Mouse (Mus musculus) heart, embryonic 15.5 days (tissue): ENCODE results near the gene Nip7. TPM values are rescaled to one million over a fixed set of nuclear protein-coding genes. Genes with fewer than 3 reads are reported as not detected.
A peak's percentile ranks its signal among the peaks of the same experiment; 100 is the strongest.
"Not testable (repeated sequence)": the region's sequence is repeated elsewhere in the genome, so short reads cannot be mapped to it uniquely, and the experiment has no call there.

Experiments used
- ATAC-seq: fragments of 200-750 bp; cut with Nextera tagmentation; replicated peaks from 2 replicates; pipeline ENCODE4 v1.8.0; 2017; ENCODE audit warnings: low read depth, moderate TSS enrichment; ENCODE audit not compliant: insufficient number of reproducible peaks, insufficient read depth, low FRiP score
- H3K27ac ChIP-seq: fragments of 300-500 bp; sonication (generic); 2 replicates; pipeline ENCODE4 v1.5.1; 2015; ENCODE audit warnings: mild to moderate bottlenecking, inconsistent platforms
- H3K27me3 ChIP-seq: fragments of 300-500 bp; sonication (generic); 2 replicates; pipeline ENCODE4 v1.6.1; 2015; ENCODE audit warnings: inconsistent platforms
- H3K36me3 ChIP-seq: fragments of 300-500 bp; sonication (generic); 2 replicates; pipeline ENCODE4 v1.6.1; 2015; ENCODE audit warnings: mild to moderate bottlenecking, inconsistent platforms
- H3K4me1 ChIP-seq: fragments of 300-500 bp; sonication (generic); replicated peaks from 2 replicates; pipeline ENCODE4 v1.6.1; 2015; ENCODE audit warnings: inconsistent platforms
- H3K4me2 ChIP-seq: fragments of 300-500 bp; sonication (generic); 2 replicates; pipeline ENCODE4 v1.6.1; 2015; ENCODE audit warnings: inconsistent platforms, mild to moderate bottlenecking, moderate library complexity
- H3K4me3 ChIP-seq: fragments of 300-500 bp; sonication (generic); 2 replicates; pipeline ENCODE4 v1.5.1; 2015; ENCODE audit warnings: mild to moderate bottlenecking, inconsistent platforms
- H3K9ac ChIP-seq: fragments of 300-500 bp; sonication (generic); 2 replicates; pipeline ENCODE4 v1.6.1; 2015; ENCODE audit warnings: mild to moderate bottlenecking, inconsistent platforms
- H3K9me3 ChIP-seq: fragments of 300-500 bp; sonication (generic); replicated peaks from 2 replicates; pipeline ENCODE4 v1.6.1; 2016; ENCODE audit warnings: inconsistent platforms
- WGBS: fragments of 180-500 bp; shearing (Covaris S2); methylation state at CpG from one replicate; pipeline ENCODE4 v1.1.7; 2015; ENCODE audit warnings: mixed read lengths; 5-methylcytosine and 5-hydroxymethylcytosine counted together
- polyA plus RNA-seq: library from polyadenylated mRNA; unstranded; fragments of >200 nt; fragmentation: Nextera tagmentation; extraction: Ambion mirVana; gene quantifications from 2 replicates; pipeline ENCODE4 v1.2.1, GENCODE M21; 2015

Nip7 gene
- polyA plus RNA-seq, 1 experiment from 2014 or later = 46.8 TPM

DNA sequence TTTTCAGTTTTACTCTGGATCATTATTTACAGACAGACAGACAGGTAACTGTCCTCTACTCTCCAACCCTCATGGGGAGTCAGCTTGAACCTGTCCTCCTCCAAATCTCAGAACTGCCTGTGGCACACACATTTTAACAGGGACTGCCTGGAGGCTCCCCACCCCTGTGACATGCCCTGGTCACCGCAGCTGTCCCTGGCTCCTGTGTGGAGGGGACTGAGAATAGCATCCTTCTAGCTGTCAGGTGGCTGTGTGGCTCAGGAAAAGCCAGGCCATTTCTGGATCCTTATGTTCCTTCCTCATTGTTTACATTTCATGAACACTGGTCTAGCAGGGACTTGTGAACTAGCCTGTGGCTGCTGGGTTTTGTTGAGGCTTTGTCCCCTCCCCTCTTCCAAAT, 17.5 kb downstream of the Nip7 start:
- no peak for ATAC-seq
- Histone ChIP-seq H3K9me3 (no peaks in the 10 kb centered on the region), H3K4me2 (no peak overlapping the region), H3K4me3 (no peak overlapping the region), H3K27me3 (no peaks in the 10 kb centered on the region), H3K27ac (no peak overlapping the region), H3K36me3 (peaks cover 68% of the 10 kb centered on the region), H3K4me1 (no peaks in the 10 kb centered on the region), H3K9ac (no peak overlapping the region)
- 66% methylated on average over 1 of the region's 1 CpGs for WGBS

DNA sequence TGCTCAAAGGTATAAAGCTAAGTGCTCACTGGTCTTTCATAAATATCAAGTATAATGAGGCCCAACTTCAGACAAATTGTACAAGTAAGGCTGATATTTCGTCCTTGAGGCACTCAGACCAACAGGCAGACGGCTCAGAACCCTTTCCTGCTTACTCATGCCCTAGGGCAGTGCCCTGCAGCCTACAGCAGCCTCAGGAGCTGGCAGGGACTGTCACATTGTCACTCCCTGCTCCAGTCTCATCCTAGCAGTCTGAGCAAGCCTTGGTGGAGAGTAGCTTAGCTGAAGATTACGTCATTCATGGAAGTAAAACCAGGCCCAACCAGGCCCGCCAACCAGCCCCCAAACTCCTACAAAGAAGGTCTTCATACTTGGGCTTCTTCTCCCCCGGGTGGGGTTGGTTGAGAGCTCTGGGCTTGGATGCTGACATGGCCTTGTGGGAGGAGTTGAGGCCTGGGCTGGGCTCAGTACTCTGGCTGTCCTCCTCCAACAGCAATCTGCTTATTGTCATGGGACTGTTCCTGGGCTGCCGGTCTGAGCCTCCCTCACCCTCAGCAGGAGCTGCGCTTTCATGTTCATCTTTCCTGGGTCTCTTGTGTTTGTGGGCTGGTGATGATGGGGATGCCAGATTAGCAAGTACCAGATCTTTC, 19.7 kb downstream of the Nip7 start:
- H3K27ac ChIP-seq = no peak overlapping the region
- H3K4me2 ChIP-seq = no peak overlapping the region
- no peak for ATAC-seq
- 82% methylated on average over 7 of the region's 7 CpGs for WGBS
- H3K4me3 ChIP-seq = no peak overlapping the region
- no peaks in the 10 kb centered on the region for H3K9me3 ChIP-seq
- H3K9ac ChIP-seq = no peak overlapping the region
- no peaks in the 10 kb centered on the region for H3K4me1 ChIP-seq
- H3K36me3 ChIP-seq = peaks cover 61% of the 10 kb centered on the region
- H3K27me3 ChIP-seq = no peaks in the 10 kb centered on the region

DNA sequence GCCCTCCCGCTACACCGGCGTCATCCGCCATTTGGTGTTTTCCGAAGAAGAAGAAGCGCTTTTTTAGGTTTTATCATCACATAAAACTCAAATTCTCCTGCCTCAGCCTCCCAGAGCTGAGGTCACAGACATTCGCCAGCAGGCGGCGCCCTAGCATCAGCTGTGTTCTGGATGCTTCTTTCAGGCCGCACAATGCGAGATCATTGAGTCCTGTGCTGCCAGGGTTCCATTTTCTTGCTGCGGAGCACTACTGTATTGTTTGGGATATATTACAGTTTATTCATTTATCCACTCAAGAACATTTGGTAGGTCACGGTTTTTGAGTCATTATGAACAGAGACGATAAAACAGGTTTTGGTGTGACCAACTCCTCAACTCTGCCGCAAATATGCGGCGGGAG, 28.7 kb downstream of the Nip7 start:
- Histone ChIP-seq H3K36me3 (peaks cover 62% of the 10 kb centered on the region), H3K27ac (no peak overlapping the region), H3K9ac (no peak overlapping the region), H3K9me3 (no peaks in the 10 kb centered on the region), H3K4me2 (no peak overlapping the region), H3K27me3 (no peaks in the 10 kb centered on the region), H3K4me3 (no peak overlapping the region), H3K4me1 (no peaks in the 10 kb centered on the region)
- ATAC-seq = no peak
- 97% methylated on average over 17 of the region's 17 CpGs for WGBS

DNA sequence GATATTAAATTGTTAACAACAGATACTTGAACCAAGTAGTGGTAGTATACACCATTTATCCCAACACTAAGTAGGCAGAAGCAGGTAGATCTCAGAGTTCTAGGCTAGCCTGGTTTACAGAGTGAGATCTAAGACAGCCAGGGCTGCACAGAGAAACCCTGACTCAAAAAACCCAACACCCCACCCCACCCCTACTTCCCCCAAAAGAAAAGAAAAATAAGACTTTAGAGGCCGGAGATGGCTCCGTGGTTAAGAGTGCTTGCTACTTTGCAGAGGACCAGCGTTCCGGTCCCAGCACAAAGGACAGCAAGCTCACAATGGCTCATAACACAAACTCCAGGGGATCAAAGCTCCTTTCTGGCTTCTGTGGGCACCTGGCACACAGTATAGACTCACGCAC, 29.3 kb downstream of the Nip7 start:
- no peaks in the 10 kb centered on the region for H3K27me3 ChIP-seq
- no peaks in the 10 kb centered on the region for H3K4me1 ChIP-seq
- H3K4me3 ChIP-seq = no peak overlapping the region
- H3K9me3 ChIP-seq = no peaks in the 10 kb centered on the region
- no peak for ATAC-seq
- H3K36me3 ChIP-seq = peaks cover 59% of the 10 kb centered on the region
- no peak overlapping the region for H3K27ac ChIP-seq
- no peak overlapping the region for H3K4me2 ChIP-seq
- WGBS = over 99% methylated on average over 5 of the region's 5 CpGs
- no peak overlapping the region for H3K9ac ChIP-seq

DNA sequence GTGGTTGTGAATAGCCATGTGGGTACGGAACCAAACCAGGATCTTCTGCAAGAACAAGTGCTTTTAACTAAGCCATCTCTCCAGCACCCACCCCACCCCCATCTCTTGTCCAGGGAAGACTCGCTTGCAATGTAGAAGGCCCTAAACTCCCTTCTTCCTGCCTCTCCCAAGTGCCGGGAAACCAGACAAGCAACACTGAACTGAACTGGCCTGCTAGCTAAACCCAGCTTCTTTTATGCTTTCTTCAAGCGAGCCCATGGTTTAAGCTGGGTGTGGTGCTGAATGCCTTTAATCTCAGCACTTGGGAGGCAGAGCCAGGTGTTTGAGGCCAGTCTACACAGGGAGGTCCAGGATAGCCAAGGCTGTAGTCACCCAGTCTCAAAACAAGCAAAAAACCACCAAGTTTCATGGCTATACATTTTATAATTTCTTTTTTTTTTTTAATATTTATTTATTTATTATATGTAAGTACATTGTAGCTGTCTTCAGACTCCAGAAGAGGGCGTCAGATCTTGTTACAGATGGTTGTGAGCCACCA, 31.9 kb downstream of the Nip7 start:
- Histone ChIP-seq H3K9ac (no peak overlapping the region), H3K27ac (no peak overlapping the region), H3K4me2 (no peak overlapping the region), H3K4me1 (0 out of 2 replicates have a peak, but pooled peaks cover 3% of the 10 kb centered on the region), H3K4me3 (no peak overlapping the region), H3K27me3 (no peaks in the 10 kb centered on the region), H3K9me3 (no peaks in the 10 kb centered on the region), H3K36me3 (peaks cover 50% of the 10 kb centered on the region)
- no peak for ATAC-seq
- WGBS = 94% methylated on average over 5 of the region's 5 CpGs

DNA sequence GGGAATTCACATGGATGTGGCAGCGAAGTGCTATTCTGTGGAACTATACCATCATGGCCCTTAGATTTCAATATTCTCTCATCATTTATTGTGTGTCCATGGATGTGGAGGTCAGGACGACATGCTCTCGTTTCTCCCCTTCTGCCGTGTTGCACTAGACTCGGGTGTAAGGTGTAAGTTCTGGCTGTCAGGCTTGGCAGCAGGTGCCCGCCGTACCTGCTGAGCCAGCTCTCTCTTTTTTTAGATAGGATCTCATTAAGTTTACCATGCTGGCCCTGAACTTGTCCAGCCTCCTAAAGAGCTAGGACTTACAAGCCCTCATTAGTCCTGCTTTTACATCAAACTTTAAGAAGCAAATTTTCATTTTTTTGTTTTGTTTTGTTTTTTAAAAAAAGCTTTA, 33.9 kb downstream of the Nip7 start:
- H3K27me3 ChIP-seq = no peaks in the 10 kb centered on the region
- ATAC-seq = no peak
- peaks cover 44% of the 10 kb centered on the region for H3K36me3 ChIP-seq
- no peak overlapping the region for H3K4me2 ChIP-seq
- H3K4me1 ChIP-seq = peaks cover 18% of the 10 kb centered on the region
- 98% methylated on average over 7 of the region's 7 CpGs for WGBS
- no peak overlapping the region for H3K4me3 ChIP-seq
- H3K27ac ChIP-seq = no peak overlapping the region
- H3K9ac ChIP-seq = no peak overlapping the region
- H3K9me3 ChIP-seq = no peaks in the 10 kb centered on the region

DNA sequence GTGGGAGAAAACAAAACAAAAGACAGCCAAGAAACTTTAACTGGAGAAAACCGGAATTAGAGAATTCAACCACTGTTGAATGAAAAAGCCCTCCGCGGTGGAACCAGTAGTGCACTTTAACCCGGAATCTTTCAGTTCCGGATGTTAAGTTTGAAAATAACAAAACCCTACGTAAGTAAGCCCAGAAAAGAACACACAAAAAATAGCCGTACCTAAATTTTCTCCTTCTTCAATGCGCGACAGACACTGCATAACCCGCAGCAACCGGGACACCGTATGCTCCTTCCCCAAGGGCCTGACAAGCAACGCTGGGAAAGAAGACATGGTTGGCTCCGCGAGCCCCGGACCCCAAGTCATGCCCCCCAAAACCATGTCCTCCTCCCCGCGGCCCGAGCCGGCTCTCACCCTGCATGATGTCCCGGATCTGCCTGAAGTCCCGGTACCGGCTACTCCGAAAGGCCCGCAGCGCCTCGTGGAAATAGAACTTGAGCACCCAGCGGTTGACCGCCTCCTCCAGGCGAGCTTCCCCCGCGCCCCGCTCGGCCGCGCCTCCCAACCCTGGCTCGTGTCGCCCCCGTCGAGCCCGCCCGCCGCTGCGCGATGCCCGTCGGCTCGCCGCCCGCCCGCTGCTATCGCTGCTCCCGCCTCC, 39.2 kb downstream of the Nip7 start:
- 1% methylated on average over 51 of the region's 53 CpGs for WGBS
- H3K4me1 ChIP-seq = peaks cover 22% of the 10 kb centered on the region
- no peaks in the 10 kb centered on the region for H3K9me3 ChIP-seq
- H3K9ac ChIP-seq = peak overlapping the region; percentile 90
- peak overlapping the region; percentile 70 for H3K4me2 ChIP-seq
- H3K27ac ChIP-seq = peak overlapping the region; percentile 91
- no peaks in the 10 kb centered on the region for H3K27me3 ChIP-seq
- H3K36me3 ChIP-seq = peaks cover 15% of the 10 kb centered on the region
- ATAC-seq = peak; percentile 80
- H3K4me3 ChIP-seq = peak overlapping the region; percentile 95

DNA sequence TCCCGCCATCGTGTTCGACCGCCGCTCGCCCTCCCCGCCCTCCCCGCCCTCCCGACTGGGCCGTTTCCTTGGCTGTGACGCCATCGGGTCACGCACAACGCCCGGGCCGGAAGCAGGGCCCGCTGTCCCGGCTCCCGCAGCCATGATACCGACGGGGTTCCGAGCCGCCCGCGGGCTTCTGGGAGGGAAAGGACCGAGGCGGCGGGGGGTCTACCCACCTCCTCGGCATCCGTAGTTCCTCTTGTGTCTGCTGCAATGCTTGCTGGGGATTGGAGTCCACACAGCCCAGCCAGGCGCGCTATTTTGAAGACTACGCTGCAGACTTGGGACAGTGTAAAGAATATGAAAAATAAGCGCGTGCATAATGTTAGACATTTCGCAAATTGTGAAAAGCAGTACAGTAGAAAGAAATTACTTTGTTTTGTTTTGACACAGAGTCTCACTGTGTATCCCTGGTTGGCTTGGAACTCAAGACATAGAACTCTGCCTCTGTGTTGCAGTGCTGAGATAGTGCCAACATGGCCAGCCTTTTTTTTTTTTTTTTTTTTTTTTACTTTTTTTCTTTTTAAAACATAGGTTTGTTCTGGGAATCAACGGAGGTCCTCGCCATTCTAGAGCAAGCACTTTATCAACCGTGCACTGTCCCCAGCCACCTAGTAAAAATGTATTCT, 39.8 kb downstream of the Nip7 start, which contains the start of gene Terf2:
Gene Terf2, minus strand, starts transcription at position 182 of the 671 bp plus-strand sequence.
- Histone ChIP-seq H3K4me3 (peak within 1 kb of the TSS; percentile 95), H3K27me3 (no peaks in the 10 kb centered on the region), H3K4me1 (peaks cover 22% of the 10 kb centered on the region), H3K27ac (peak within 1 kb of the TSS; percentile 91), H3K9ac (peak within 1 kb of the TSS; percentile 90), H3K4me2 (peak within 1 kb of the TSS; percentile 70), H3K9me3 (no peaks in the 10 kb centered on the region), H3K36me3 (peaks cover 14% of the 10 kb centered on the region)
- peak; percentile 93 for ATAC-seq
- 4% methylated on average over 31 of the region's 39 CpGs for whole genome bisulfite sequencing

DNA sequence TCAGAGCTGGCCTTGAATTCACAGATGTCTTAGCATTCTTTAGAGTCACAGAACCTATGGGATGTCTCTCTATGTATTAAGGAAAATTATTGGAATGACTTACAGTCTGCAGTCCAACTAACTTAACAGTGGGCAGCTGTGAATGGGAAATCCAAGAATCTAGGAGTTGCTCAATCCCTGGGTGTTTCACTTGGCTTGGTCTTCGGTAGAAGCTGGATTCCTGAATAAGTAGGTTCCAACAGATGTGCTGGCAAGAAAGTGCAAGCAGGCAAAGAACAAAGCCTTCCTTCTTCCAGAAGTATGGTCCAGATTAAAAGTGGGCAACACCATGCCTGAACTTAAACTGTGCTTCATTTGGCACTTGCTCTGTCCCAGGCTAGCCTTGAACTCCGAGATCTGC, 44.0 kb downstream of the Nip7 start:
- H3K9ac ChIP-seq = no peak overlapping the region
- WGBS = 80% methylated on average over 2 of the region's 2 CpGs
- ATAC-seq = no peak
- no peaks in the 10 kb centered on the region for H3K27me3 ChIP-seq
- H3K4me1 ChIP-seq = peaks cover 4% of the 10 kb centered on the region; the same call in 1 of the 2 replicates
- H3K4me2 ChIP-seq = no peak overlapping the region
- no peaks in the 10 kb centered on the region for H3K36me3 ChIP-seq
- no peak overlapping the region for H3K4me3 ChIP-seq
- no peak overlapping the region for H3K27ac ChIP-seq
- H3K9me3 ChIP-seq = no peaks in the 10 kb centered on the region

DNA sequence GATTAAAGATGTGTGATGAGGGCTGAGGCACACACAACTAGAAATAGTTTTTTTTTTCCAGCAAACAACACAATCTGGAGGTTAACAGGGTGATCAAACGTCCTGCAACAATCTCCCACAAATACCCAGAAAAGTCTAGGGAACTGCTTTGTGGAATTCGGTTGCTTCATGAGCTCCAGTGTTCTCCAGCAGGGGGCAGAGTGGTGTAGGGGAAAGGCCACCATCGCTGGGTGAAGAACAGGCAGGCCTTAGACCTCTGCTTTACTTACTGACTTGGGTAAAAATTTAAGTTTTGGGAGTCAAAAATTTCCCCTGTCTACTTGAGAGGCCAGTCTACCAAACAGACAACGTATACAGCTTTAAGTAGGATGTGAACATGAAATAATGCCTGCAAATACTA, 47.9 kb downstream of the Nip7 start:
- no peak overlapping the region for H3K9ac ChIP-seq
- 13% methylated on average over 4 of the region's 4 CpGs for WGBS
- H3K27ac ChIP-seq = no peak overlapping the region
- H3K4me1 ChIP-seq = no peaks in the 10 kb centered on the region
- H3K36me3 ChIP-seq = no peaks in the 10 kb centered on the region
- ATAC-seq = no peak
- H3K27me3 ChIP-seq = no peaks in the 10 kb centered on the region
- H3K9me3 ChIP-seq = no peaks in the 10 kb centered on the region
- H3K4me3 ChIP-seq = no peak overlapping the region
- no peak overlapping the region for H3K4me2 ChIP-seq

DNA sequence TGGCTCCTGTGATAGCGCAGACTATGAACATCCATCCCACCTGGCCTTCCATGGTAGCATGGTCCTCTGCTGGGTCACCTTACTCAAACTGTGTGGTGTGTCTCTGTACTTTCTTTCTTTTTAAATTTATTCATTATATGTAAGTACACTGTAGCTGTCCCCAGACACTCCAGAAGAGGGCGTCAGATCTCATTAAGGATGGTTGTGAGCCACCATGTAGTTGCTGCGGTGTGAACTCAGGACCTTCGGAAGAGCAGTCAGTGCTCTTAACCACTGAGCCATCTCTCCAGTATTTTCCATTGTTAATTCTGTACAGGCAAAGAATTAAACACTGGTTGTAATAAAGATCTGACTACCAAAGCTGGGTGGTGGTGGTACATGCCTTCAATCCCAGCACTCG, 51.4 kb downstream of the Nip7 start:
- not testable (repeated sequence) for H3K9me3 ChIP-seq, H3K27me3 ChIP-seq, H3K9ac ChIP-seq, H3K4me2 ChIP-seq, H3K4me1 ChIP-seq, H3K4me3 ChIP-seq, ATAC-seq, H3K36me3 ChIP-seq, H3K27ac ChIP-seq
- WGBS = 88% methylated on average over 5 of the region's 5 CpGs
